Mouse (Mus musculus): ENCODE data around the gene Zbtb12. TPM values are rescaled to one million over a fixed set of nuclear protein-coding genes. Genes with fewer than 3 reads are reported as not detected.

Gene Zbtb12
- polyA plus RNA-seq, 1 experiment: 4.9 TPM

DNA sequence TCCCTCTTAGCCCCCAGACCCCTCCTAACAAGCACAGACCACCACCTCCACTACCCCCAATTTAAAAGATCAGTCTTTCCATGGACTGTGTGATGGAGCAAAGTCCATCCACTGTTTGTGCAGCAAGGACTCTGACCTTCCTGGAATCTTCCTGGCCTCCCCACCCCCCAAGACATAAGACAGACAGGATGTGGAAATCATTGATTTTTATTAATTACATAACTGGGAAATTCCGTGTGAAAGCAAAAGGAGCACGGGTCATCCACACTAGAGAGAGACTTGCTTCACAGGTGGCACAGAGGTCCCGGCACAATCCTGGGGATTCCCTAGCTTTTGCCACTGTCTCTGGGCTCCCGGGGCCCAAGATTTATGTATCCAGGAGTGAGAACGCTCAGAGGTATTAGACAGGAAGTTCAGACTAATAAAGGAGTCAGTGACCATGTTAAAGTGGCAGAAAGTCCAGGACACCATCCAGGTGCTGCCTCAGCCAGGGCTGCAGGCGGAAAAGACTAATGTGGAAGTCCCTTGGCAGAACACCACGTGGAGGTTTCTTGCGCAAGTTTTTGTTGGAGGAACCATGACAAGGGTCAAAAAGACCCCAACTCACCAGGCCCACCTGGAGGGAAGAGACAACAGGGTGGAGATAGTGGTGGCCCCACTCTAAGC lies 16.7 kb upstream of the Zbtb12 start, which contains the start of gene Cfb:
Gene Cfb (minus strand): TSS at position 103 of the 666 bp plus-strand sequence.
- no peak for TF ChIP-seq POLR2A (IDR thresholded peaks at IDR 0.05; ENCODE audit: extremely low read depth, insufficient read depth, low read length)
- TF ChIP-seq CTCF (IDR thresholded peaks at IDR 0.05; ENCODE audit: extremely low read depth, insufficient read depth, low read length): no peak
- Histone ChIP-seq H3K27ac (ENCODE audit: insufficient read depth, low read length) (no peak within 1 kb of the TSS), H3K4me1 (ENCODE audit: control insufficient read depth, insufficient read depth, low read length) (no peaks in the 10 kb centered on the region)

DNA sequence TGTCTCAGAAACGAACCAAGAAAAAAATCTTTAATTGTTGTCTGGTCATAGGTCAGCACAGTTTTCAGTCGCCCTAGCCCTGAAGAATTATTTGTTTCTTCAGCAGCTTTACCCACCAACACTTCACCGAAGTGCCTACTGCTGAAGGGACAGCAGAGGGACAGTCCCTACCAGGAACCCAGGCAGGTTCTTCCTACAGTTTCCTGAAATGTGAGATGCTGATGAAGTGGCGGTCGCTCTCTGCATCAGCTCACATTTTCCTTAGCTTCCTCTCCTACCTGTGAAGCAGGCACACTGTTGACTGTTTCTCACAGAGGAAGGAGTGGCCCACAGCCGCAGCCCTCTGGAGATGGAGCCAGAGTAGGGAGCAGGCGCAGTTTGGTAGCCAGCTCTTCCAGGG lies 13.3 kb upstream of the Zbtb12 start:
- Histone ChIP-seq H3K4me1 (ENCODE audit: control insufficient read depth, insufficient read depth, low read length) (no peaks in the 10 kb centered on the region), H3K27ac (ENCODE audit: insufficient read depth, low read length) (no peak overlapping the region), H3K4me3 (ENCODE audit: insufficient read depth, low read length) (no peak overlapping the region)
- TF ChIP-seq POLR2A (IDR thresholded peaks at IDR 0.05; ENCODE audit: extremely low read depth, insufficient read depth, low read length) (no peak), CTCF (IDR thresholded peaks at IDR 0.05; ENCODE audit: extremely low read depth, insufficient read depth, low read length) (no peak)

More for the DNA sequence above, 16.7 kb upstream of the Zbtb12 start, which contains the start of gene Cfb:
- H3K4me3 ChIP-seq (ENCODE audit: insufficient read depth, low read length): no peak within 1 kb of the TSS

GRCm38 (mm10) chr17:34874321-34874720 lies 5.0 kb upstream of the Zbtb12 start:
- H3K4me3 ChIP-seq (ENCODE audit: insufficient read depth, low read length): no peak overlapping the region
- H3K27ac ChIP-seq (ENCODE audit: insufficient read depth, low read length): no peak overlapping the region
- no peak for TF ChIP-seq POLR2A (IDR thresholded peaks at IDR 0.05; ENCODE audit: extremely low read depth, insufficient read depth, low read length)
- no peak for TF ChIP-seq CTCF (IDR thresholded peaks at IDR 0.05; ENCODE audit: extremely low read depth, insufficient read depth, low read length)
- no peaks in the 10 kb centered on the region for H3K4me1 ChIP-seq (ENCODE audit: control insufficient read depth, insufficient read depth, low read length)

DNA sequence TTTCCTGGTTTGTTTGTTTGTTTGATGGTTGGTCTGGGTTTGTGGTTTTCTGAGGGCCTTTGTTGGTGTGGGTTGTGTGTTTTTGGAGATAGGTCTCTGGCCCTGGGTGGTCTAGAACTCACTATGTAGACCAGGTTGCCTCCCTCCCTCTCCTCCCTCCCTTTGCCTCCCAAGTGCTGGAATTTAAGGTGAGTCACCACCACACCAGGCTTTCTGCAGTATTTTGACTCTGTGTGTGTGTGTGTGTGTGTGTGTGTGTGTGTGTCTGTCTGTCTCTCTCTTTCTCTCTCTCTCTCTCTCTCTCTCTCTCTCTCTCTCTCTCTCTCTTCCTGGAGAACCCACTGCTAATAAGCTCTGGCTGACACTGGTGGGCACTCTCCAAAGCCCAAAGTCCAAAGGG lies 1.9 kb downstream of the Zbtb12 start:
- H3K4me3 ChIP-seq (ENCODE audit: insufficient read depth, low read length): no peak overlapping the region
- no peak for TF ChIP-seq POLR2A (IDR thresholded peaks at IDR 0.05; ENCODE audit: extremely low read depth, insufficient read depth, low read length)
- TF ChIP-seq CTCF (IDR thresholded peaks at IDR 0.05; ENCODE audit: extremely low read depth, insufficient read depth, low read length): no peak
- no peaks in the 10 kb centered on the region for H3K4me1 ChIP-seq (ENCODE audit: control insufficient read depth, insufficient read depth, low read length)
- H3K27ac ChIP-seq (ENCODE audit: insufficient read depth, low read length): no peak overlapping the region

DNA sequence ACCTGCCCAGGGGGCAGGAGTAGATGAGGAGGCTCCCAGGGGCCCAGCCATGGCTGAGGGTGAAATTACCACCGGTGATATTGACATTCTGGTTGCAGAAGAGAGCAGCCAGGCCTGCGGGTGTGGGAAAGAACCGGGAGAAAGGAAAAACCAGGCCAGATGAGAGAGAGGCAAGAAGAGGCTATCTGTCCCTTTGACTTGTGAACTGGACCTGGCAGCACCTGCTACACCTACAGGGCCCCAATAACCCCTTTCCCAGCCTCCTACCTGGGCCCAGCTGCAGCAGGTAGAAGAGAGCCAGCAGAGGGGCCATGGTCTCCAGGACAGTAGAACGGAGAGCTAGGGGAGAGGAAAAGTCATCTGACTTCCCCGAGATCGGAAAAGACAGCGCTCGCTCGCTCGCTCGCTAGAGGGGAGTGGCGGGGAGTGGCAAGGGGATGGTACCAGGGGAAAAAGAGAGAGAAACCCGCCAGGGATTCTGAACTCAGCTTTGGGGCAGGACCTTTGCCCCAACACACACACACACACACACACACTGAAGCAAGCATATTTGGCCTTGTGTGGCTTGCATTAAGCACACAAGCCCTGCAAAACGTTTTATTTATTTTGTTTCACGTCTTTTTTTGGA lies 2.5 kb downstream of the Zbtb12 start, which contains the start of gene Gm20547:
Gene Gm20547 (minus strand): TSS at position 360 of the 628 bp plus-strand sequence.
- no peak for TF ChIP-seq POLR2A (IDR thresholded peaks at IDR 0.05; ENCODE audit: extremely low read depth, insufficient read depth, low read length)
- no peak within 1 kb of the TSS for H3K27ac ChIP-seq (ENCODE audit: insufficient read depth, low read length)
- H3K4me1 ChIP-seq (ENCODE audit: control insufficient read depth, insufficient read depth, low read length): no peaks in the 10 kb centered on the region
- no peak within 1 kb of the TSS for H3K4me3 ChIP-seq (ENCODE audit: insufficient read depth, low read length)

- Histone ChIP-seq H3K4me1 (ENCODE audit: control insufficient read depth, insufficient read depth, low read length) (no peaks in the 10 kb centered on the region), H3K27ac (ENCODE audit: insufficient read depth, low read length) (no peak overlapping the region), H3K4me3 (ENCODE audit: insufficient read depth, low read length) (no peak overlapping the region)
- TF ChIP-seq CTCF (IDR thresholded peaks at IDR 0.05; ENCODE audit: extremely low read depth, insufficient read depth, low read length) (no peak), POLR2A (IDR thresholded peaks at IDR 0.05; ENCODE audit: extremely low read depth, insufficient read depth, low read length) (no peak)
These were observed 4.0 kb downstream of the Zbtb12 start for GRCm38 (mm10) chr17:34883332-34883731.

GRCm38 (mm10) chr17:34884704-34885103 lies 5.4 kb downstream of the Zbtb12 start:
- no peaks in the 10 kb centered on the region for H3K4me1 ChIP-seq (ENCODE audit: control insufficient read depth, insufficient read depth, low read length)

DNA sequence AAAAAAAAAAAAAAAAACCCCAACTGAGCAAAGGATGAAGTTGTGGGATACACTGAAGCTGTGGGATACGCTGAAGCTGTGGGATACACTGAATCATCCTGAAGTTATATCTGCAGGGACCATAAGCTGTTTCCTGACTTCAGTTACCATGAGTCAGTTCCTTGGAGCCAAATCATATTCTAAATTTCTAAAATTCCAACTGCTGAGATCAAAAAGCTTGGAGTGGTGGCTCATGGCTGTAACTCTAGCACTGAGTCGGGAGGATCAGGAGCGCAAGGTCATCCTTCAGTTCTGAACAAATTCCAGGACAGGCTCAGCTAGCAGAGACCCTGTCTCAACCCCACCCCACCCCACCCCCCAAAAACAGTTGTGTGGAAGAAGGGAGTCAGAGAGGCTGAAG lies 6.3 kb downstream of the Zbtb12 start:
- Histone ChIP-seq H3K4me3 (ENCODE audit: insufficient read depth, low read length) (no peak overlapping the region), H3K4me1 (ENCODE audit: control insufficient read depth, insufficient read depth, low read length) (no peaks in the 10 kb centered on the region), H3K27ac (ENCODE audit: insufficient read depth, low read length) (no peak overlapping the region)
- TF ChIP-seq POLR2A (IDR thresholded peaks at IDR 0.05; ENCODE audit: extremely low read depth, insufficient read depth, low read length) (no peak), CTCF (IDR thresholded peaks at IDR 0.05; ENCODE audit: extremely low read depth, insufficient read depth, low read length) (no peak)

More at GRCm38 (mm10) chr17:34884704-34885103, 5.4 kb downstream of the Zbtb12 start:
- no peak overlapping the region for H3K4me3 ChIP-seq (ENCODE audit: insufficient read depth, low read length)
- TF ChIP-seq POLR2A (IDR thresholded peaks at IDR 0.05; ENCODE audit: extremely low read depth, insufficient read depth, low read length): no peak
- TF ChIP-seq CTCF (IDR thresholded peaks at IDR 0.05; ENCODE audit: extremely low read depth, insufficient read depth, low read length): no peak
- no peak overlapping the region for H3K27ac ChIP-seq (ENCODE audit: insufficient read depth, low read length)

DNA sequence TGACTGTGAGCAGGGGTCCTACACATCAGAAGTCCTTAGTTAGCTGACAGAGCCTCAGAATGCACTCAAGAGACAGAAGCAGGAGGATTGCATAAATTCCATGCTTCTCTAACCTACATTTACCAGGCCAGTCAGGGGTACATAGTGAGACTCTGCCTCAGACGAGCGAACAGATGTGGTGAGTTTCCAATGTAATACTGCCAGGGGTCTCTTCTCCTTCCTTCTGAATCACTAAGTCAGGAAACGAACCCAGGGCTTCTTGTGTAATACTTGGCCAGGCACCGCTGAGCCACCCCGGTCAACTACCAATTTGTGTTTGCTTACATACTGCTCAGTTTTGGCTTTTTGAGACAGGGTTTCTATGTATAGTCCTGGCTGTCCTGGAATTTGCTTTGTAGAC lies 8.7 kb downstream of the Zbtb12 start:
- Histone ChIP-seq H3K27ac (ENCODE audit: insufficient read depth, low read length) (no peak overlapping the region), H3K4me1 (ENCODE audit: control insufficient read depth, insufficient read depth, low read length) (no peaks in the 10 kb centered on the region), H3K4me3 (ENCODE audit: insufficient read depth, low read length) (no peak overlapping the region)
- TF ChIP-seq POLR2A (IDR thresholded peaks at IDR 0.05; ENCODE audit: extremely low read depth, insufficient read depth, low read length) (no peak), CTCF (IDR thresholded peaks at IDR 0.05; ENCODE audit: extremely low read depth, insufficient read depth, low read length) (no peak)
